8 mouse cellular contexts compared by ENCODE assay signal in the genomic region with DNA sequence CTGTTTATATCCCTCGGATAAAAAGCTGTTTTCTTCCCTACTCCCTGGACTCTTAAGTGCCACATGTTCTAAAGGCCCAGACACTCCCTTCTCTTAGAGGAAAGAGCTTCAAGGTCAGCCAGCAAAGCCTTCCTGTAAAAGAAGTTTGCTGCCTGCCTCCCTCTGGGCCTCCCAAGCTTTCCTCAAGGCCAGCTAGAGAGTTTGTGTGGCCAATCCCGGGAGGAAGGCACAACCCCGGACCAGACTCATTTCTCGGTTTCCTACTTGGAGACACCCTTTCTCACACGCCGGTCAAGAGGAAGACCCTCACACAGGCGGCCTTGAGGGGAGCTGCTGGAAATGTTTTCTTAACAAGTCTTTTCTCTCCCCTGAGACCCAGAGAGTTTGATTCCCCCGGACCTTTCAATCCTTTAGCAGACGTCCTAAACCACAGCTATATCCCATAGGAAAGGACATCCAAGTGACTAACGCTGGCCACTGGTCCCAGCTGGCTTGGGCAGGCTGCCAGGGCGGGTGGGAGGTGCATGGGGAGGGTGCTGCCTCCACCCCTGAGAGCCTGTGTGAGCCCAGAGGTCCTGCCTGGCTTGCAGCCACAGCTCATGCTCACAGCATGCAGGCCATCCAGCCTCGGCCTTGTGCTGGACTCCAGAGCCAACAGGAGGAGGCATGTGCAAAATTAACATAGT.
DNase-seq lines count a peak whose midpoint lies in the region; ATAC-seq and TF ChIP-seq lines count a peak whose summit lies in the region.

No protein-coding gene starts in this region.

- ATAC-seq in hindbrain, embryonic 12.5 days (ENCODE audit: low FRiP score): no peak
- peak; percentile 66 for ATAC-seq in stomach, postnatal 0 days (ENCODE audit: low FRiP score, low TSS enrichment)

- H3K9me3 ChIP-seq in hindbrain, embryonic 10.5 days: no peaks in the 10 kb centered on the region
- no peaks in the 10 kb centered on the region for H3K9me3 ChIP-seq in hindbrain, embryonic 12.5 days (replicated peaks)
- H3K9me3 ChIP-seq in stomach, postnatal 0 days (ENCODE audit: control insufficient read depth, low read length): no peaks in the 10 kb centered on the region

- H3K4me2 ChIP-seq in hindbrain, embryonic 12.5 days (replicated peaks): no peak overlapping the region
- H3K4me2 ChIP-seq in stomach, postnatal 0 days (replicated peaks; ENCODE audit: low read depth): no peak overlapping the region

- peak overlapping the region; percentile 10 for H3K27ac ChIP-seq in hindbrain, embryonic 10.5 days
- no peak overlapping the region; the same call in 1 of the 2 replicates for H3K27ac ChIP-seq in hindbrain, embryonic 12.5 days
- H3K27ac ChIP-seq in stomach, postnatal 0 days (replicated peaks): peak overlapping the region; percentile 85

- H3K9ac ChIP-seq in hindbrain, embryonic 12.5 days: no peak overlapping the region
- H3K9ac ChIP-seq in stomach, postnatal 0 days (ENCODE audit: low read length): no peak overlapping the region

- TF ChIP-seq POLR2A in lung, adult 2 months (IDR thresholded peaks at IDR 0.05; ENCODE audit: borderline replicate concordance, extremely low read depth, low read depth, low read length): no peak

- H3K4me1 ChIP-seq in hindbrain, embryonic 10.5 days (replicated peaks): peaks cover 42% of the 10 kb centered on the region
- H3K4me1 ChIP-seq in hindbrain, embryonic 12.5 days: peaks cover 21% of the 10 kb centered on the region
- peaks cover 3% of the 10 kb centered on the region; the same call in 1 of the 2 replicates for H3K4me1 ChIP-seq in lung, adult 2 months (ENCODE audit: control insufficient read depth, insufficient read depth, low read length)
- H3K4me1 ChIP-seq in stomach, postnatal 0 days (replicated peaks; ENCODE audit: control insufficient read depth, insufficient read depth): no peaks in the 10 kb centered on the region; the same call in 1 of the 2 replicates

- H3K27me3 ChIP-seq in hindbrain, embryonic 10.5 days (ENCODE audit: insufficient read depth, poor library complexity, severe bottlenecking): peaks cover 94% of the 10 kb centered on the region
- H3K27me3 ChIP-seq in hindbrain, embryonic 12.5 days: peaks cover 80% of the 10 kb centered on the region
- no peaks in the 10 kb centered on the region for H3K27me3 ChIP-seq in stomach, postnatal 0 days (ENCODE audit: control insufficient read depth, insufficient read depth, low read length)

- no peak overlapping the region for H3K4me3 ChIP-seq in hindbrain, embryonic 10.5 days
- H3K4me3 ChIP-seq in hindbrain, embryonic 12.5 days: no peak overlapping the region
- no peak overlapping the region for H3K4me3 ChIP-seq in lung, adult 2 months (replicated peaks; ENCODE audit: extremely low read depth, low read depth, low read length)
- no peak overlapping the region for H3K4me3 ChIP-seq in stomach, postnatal 0 days (ENCODE audit: low read depth, low read length)

- 54% methylated on average over 12 of the region's 12 CpGs for WGBS in hindbrain, embryonic 10.5 days
- WGBS in hindbrain, embryonic 12.5 days: 41% methylated on average over 12 of the region's 12 CpGs
- WGBS in lung, adult 2 months: 30% methylated on average over 12 of the region's 12 CpGs
- 35% methylated on average over 12 of the region's 12 CpGs for WGBS in stomach, postnatal 0 days

- no peak for TF ChIP-seq CTCF in lung, adult 2 months (IDR thresholded peaks at IDR 0.05; ENCODE audit: insufficient read depth, low read length)
- TF ChIP-seq CTCF in stomach, postnatal 0 days (IDR thresholded peaks at IDR 0.05; ENCODE audit: low read depth): no peak

- no peak for TF ChIP-seq EP300 in stomach, postnatal 0 days (optimal IDR thresholded peaks at IDR 0.05)

- H3K36me3 ChIP-seq in hindbrain, embryonic 10.5 days: no peaks in the 10 kb centered on the region
- no peaks in the 10 kb centered on the region for H3K36me3 ChIP-seq in hindbrain, embryonic 12.5 days
- no peaks in the 10 kb centered on the region for H3K36me3 ChIP-seq in stomach, postnatal 0 days (ENCODE audit: control insufficient read depth, insufficient read depth, low read length)

- DNase-seq in hindbrain, embryonic 10.5 days (ENCODE audit: low spot score): no peak
- peak; percentile 90 to 95 for DNase-seq in adrenal gland, adult (ENCODE audit: inconsistent age in 2 of 2, low spot score in 1 of 2)
- peak; percentile 76 to 81 for DNase-seq in gastrocnemius, postnatal 4 days (ENCODE audit: low spot score in 2 of 2)
- peak; percentile 64 for DNase-seq in kidney, adult 9 months
- DNase-seq in lung, adult 2 months: peak; percentile 44
- DNase-seq in stomach, postnatal 0 days (ENCODE audit: low spot score): peak; percentile 62
- no peak for DNase-seq in left cerebral cortex, adult 11 months (ENCODE audit: low spot score)

Comparison
In these comparisons a context has a peak if more than half of its experiments do, and no peak if none do; other contexts are left out.
1. DNase-seq: peak in adrenal gland, adult (2 of 2), gastrocnemius, postnatal 4 days (2 of 2), kidney, adult 9 months (single experiment), lung, adult 2 months (single experiment) and stomach, postnatal 0 days (single experiment); none in hindbrain, embryonic 10.5 days (single experiment) and left cerebral cortex, adult 11 months (single experiment).